Mouse (Mus musculus) cortical plate, adult 2 months (tissue): ENCODE data around the gene Dhrs1.

Experiments used
- CTCF ChIP-seq: fragments of 200-500 bp; IDR thresholded peaks from 2 replicates; pipeline ENCODE4 v1.5.1; 2011; ENCODE audit warnings: mild to moderate bottlenecking, control low read depth, low read length; ENCODE audit not compliant: insufficient read depth; ENCODE audit errors: extremely low read depth
- POLR2A ChIP-seq: fragments of 200-500 bp; IDR thresholded peaks from 2 replicates; pipeline ENCODE4 v1.6.1; 2011; ENCODE audit warnings: mild to moderate bottlenecking, low read length, control low read depth; ENCODE audit not compliant: insufficient read depth; ENCODE audit errors: extremely low read depth

DNA sequence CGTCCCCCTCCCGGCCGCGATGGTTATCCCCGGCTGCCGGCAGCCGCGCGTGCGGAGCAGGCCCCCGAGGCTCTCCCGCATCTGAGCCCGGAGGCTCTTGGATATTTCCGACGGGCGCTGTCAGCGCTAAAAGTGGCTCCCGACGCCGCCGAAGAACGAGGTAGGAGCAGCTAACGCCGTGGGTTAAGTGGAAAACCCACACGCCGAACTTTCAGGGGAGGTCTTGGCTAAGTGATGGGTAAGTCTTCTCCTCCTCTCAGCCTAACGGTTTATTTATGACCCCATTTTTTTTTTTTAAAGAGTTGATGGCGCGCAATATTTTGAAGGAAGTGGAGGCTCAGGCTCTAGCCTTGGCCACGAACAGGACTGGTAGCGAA lies 359 bp upstream of the Dhrs1 start:
- TF ChIP-seq POLR2A (no peak), CTCF (no peak)
